Comparison of ENCODE assay signal across 9 mouse cellular contexts in genomic region chr16:49887811-49888564, GRCm38 (mm10).
DNase-seq lines count a peak whose midpoint lies in the region; ATAC-seq and TF ChIP-seq lines count a peak whose summit lies in the region.
"Had no signal": no experiment of that assay in that cellular context is flagged by ENCODE, and none has a peak within 500 bp of the region (broad histone marks: within the 10 kb centered on the region; RNA-seq: fewer than 3 reads in every experiment).

No protein-coding gene starts in this region.

- no peak overlapping the region for H3K9ac ChIP-seq in liver, adult 2 months (ENCODE audit: low read depth, low read length)
- H3K9ac ChIP-seq in stomach, postnatal 0 days (ENCODE audit: low read length): no peak overlapping the region

- H3K79me2 ChIP-seq in liver, adult 2 months (ENCODE audit: control insufficient read depth, insufficient read depth, low read length): peaks cover 26% of the 10 kb centered on the region; the same call in 1 of the 2 replicates

- H3K36me3 ChIP-seq in liver, adult 2 months (ENCODE audit: control insufficient read depth, insufficient read depth, low read length): peaks cover 15% of the 10 kb centered on the region; the same call in 1 of the 2 replicates
- peaks cover 15% of the 10 kb centered on the region for H3K36me3 ChIP-seq in forebrain, embryonic 10.5 days (replicated peaks)
- 0 out of 2 replicates have a peak, but pooled peaks cover 4% of the 10 kb centered on the region for H3K36me3 ChIP-seq in stomach, postnatal 0 days (ENCODE audit: control insufficient read depth, insufficient read depth, low read length)

- no peak overlapping the region for H3K4me2 ChIP-seq in stomach, postnatal 0 days (replicated peaks; ENCODE audit: low read depth)

- peak overlapping the region; percentile 6 for H3K27ac ChIP-seq in liver, adult 2 months (replicated peaks; ENCODE audit: insufficient read depth, low read depth, low read length)
- H3K27ac ChIP-seq in forebrain, embryonic 10.5 days: no peak overlapping the region
- no peak overlapping the region for H3K27ac ChIP-seq in stomach, postnatal 0 days (replicated peaks)

- peaks cover 19% of the 10 kb centered on the region for H3K4me1 ChIP-seq in liver, adult 2 months (ENCODE audit: control insufficient read depth, insufficient read depth, low read length)
- no peaks in the 10 kb centered on the region for H3K4me1 ChIP-seq in forebrain, embryonic 10.5 days
- no peaks in the 10 kb centered on the region for H3K4me1 ChIP-seq in stomach, postnatal 0 days (replicated peaks; ENCODE audit: control insufficient read depth, insufficient read depth)

- no peaks in the 10 kb centered on the region for H3K27me3 ChIP-seq in liver, adult 2 months (ENCODE audit: control insufficient read depth, insufficient read depth, low read length)
- no peaks in the 10 kb centered on the region for H3K27me3 ChIP-seq in forebrain, embryonic 10.5 days (ENCODE audit: poor library complexity, severe bottlenecking)
- no peaks in the 10 kb centered on the region for H3K27me3 ChIP-seq in stomach, postnatal 0 days (ENCODE audit: control insufficient read depth, insufficient read depth, low read length)

- H3K4me3 ChIP-seq in liver, adult 2 months (ENCODE audit: insufficient read depth, low read depth, low read length): no peak overlapping the region
- no peak overlapping the region for H3K4me3 ChIP-seq in forebrain, embryonic 10.5 days
- no peak overlapping the region for H3K4me3 ChIP-seq in stomach, postnatal 0 days (ENCODE audit: low read depth, low read length)

- no peak for TF ChIP-seq EP300 in stomach, postnatal 0 days (optimal IDR thresholded peaks at IDR 0.05)

- H3K9me3 ChIP-seq in forebrain, embryonic 10.5 days: peaks cover 6% of the 10 kb centered on the region; the same call in 1 of the 2 replicates
- H3K9me3 ChIP-seq in stomach, postnatal 0 days (ENCODE audit: control insufficient read depth, low read length): no peaks in the 10 kb centered on the region

- no peak for DNase-seq in liver, adult 2 months (ENCODE audit: extremely low read depth, low read depth, low spot score)
- DNase-seq in liver: no peak
- DNase-seq in adrenal gland, postnatal 25 days: peak; percentile 19
- DNase-seq in naive thymus-derived CD4-positive, alpha-beta T cell, adult 2 months (ENCODE audit: low read depth): peak; percentile 60
- no peak for DNase-seq in forebrain, embryonic 10.5 days (ENCODE audit: extremely low spot score, low spot score)
- no peak for DNase-seq in stomach, postnatal 0 days (ENCODE audit: low spot score)
- DNase-seq in urinary bladder, postnatal 14 days (ENCODE audit: low spot score): no peak
- DNase-seq: cerebellum, adult 2 months had no signal

- WGBS in liver, adult 2 months: 52% methylated on average over 9 of the region's 9 CpGs
- WGBS in forebrain, embryonic 10.5 days: 86% methylated on average over 9 of the region's 9 CpGs
- 62% methylated on average over 9 of the region's 9 CpGs for WGBS in stomach, postnatal 0 days

- TF ChIP-seq CTCF in liver, adult 2 months (IDR thresholded peaks at IDR 0.05; ENCODE audit: low read depth, low read length): no peak
- no peak for TF ChIP-seq CTCF in stomach, postnatal 0 days (IDR thresholded peaks at IDR 0.05; ENCODE audit: low read depth)

- no peak for TF ChIP-seq POLR2A in liver, adult 2 months (IDR thresholded peaks at IDR 0.05; ENCODE audit: extremely low read depth, insufficient read depth, low read length)

- ATAC-seq in hematopoietic stem cell, adult 5-6 weeks (replicated peaks in 1 of 2; ENCODE audit: insufficient read depth in 1 of 2, low FRiP score in 2 of 2, low TSS enrichment in 1 of 2, low read depth in 1 of 2, poor library complexity in 2 of 2, severe bottlenecking in 2 of 2): peak; percentile 70 to 71; a peak in 3 of 4 replicates
- no peak for ATAC-seq in stomach, postnatal 0 days (ENCODE audit: low FRiP score, low TSS enrichment)

Comparison
In these comparisons a context has a peak if more than half of its experiments do, and no peak if none do; other contexts are left out.
1. DNase-seq: peak in adrenal gland, postnatal 25 days (single experiment) and naive thymus-derived CD4-positive, alpha-beta T cell, adult 2 months (single experiment); none in liver, adult 2 months (single experiment), liver (single experiment), forebrain, embryonic 10.5 days (single experiment), stomach, postnatal 0 days (single experiment) and urinary bladder, postnatal 14 days (single experiment).